Mouse (Mus musculus) forebrain, embryonic 10.5 days (tissue): ENCODE data around the gene Cdhr3. TPM values are rescaled to one million over a fixed set of nuclear protein-coding genes. Genes with fewer than 3 reads are reported as not detected.

Source experiments
- microRNA-seq: library from miRNA; unstranded; fragments of <30 nt; microRNA quantifications from one replicate; pipeline ENCODE4, GENCODE M21; 2017
- polyA plus RNA-seq: library from polyadenylated mRNA; unstranded; fragments of >200 nt; fragmentation: Nextera tagmentation; extraction: Ambion mirVana; gene quantifications from 2 replicates; pipeline ENCODE4 v1.2.1, GENCODE M21; 2016

Gene Cdhr3
- polyA plus RNA-seq, 1 experiment from 2014 or later, result not detected

Small RNAs within 50 kb of the gene (microRNA-seq; reads per million reads assigned to microRNA genes)
- gene Gm22904, result not detected

Other genes starting within 250 kb of the Cdhr3 start
- 48.6 and 52.0 TPM in 2 replicates for gene Sypl, start 139.0 kb downstream of the Cdhr3 start, polyA plus RNA-seq
- 10.4 and 11.0 TPM in 2 replicates for gene Atxn7l1, start 54.8 kb upstream of the Cdhr3 start, polyA plus RNA-seq